Mouse (Mus musculus) adrenal gland, postnatal 14 days (tissue): ENCODE data around the gene Gm39566. TPM values are rescaled to one million over a fixed set of nuclear protein-coding genes. Genes with fewer than 3 reads are reported as not detected.

Source experiments
- DNase-seq: peaks from one replicate; pipeline ENCODE4 v3.0.0; 2021; ENCODE audit warnings: mixed read lengths
- total RNA-seq: library from RNA; stranded (reverse); gene quantifications from 2 replicates; pipeline ENCODE4 v1.2.3, GENCODE M21; 2021

Gene Gm39566
- total RNA-seq, 1 experiment from 2014 or later = not detected

DNA sequence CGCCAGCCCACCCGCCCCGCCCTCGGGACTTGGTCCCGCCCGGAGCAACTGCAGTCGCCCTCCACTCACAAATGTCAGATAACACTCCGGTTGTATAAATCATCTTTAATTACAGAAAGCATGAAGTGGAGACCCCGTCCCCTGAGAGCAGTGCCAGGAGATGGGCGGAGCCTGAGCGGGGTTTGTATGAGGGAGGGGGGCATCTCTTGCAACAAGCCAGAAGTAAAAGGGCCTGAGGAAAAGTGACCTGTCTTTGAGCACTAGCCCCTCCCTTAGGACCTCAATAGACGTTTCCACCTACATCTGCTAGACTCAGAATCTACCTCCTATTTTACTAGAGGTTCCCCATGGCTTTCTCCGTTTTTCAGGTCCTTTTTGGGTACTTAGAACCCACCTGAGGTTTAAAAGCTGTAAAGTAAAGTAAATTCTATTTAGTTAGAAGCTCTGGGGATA lies 19.1 kb downstream of the Gm39566 start:
- DNase-seq = no peak

DNA sequence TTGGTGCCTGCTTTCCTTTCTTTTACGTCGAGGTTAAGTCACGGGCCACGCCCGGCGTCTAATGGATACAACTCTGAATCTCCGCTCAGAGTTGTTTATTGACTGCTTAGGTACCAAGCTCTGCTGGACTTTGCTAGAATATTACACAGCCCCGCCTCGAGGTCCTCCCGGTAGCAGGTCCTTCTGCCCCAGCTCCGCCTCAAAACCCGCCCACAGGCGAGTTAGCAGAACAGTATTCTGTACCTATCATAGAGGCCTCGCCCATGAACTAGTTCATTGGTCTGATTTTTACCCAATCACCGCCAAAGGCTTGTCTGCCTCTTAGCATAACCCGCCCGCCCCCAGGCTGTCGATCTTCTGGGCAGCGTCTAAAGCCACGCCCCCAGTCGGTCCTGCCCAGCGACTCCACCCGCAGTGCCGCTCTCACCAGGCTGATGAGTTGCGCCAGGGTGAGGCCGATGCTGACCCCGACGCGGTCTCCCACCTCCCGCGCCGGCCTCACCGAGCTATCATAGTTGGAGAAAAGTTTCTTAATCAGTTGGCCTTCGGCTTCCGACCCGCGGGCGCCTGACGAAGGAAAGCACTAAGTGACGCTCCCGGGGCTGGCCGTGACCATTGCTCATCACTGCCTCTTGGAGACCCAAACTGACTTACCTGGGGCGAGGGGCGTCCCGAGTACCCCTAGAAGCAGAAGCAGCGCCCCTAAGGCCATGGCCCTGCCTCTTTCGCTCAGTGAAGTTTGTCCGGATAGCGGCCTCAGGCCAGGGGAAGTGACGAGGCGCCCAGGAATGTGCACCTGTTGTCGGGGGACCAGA lies 19.7 kb downstream of the Gm39566 start, which contains the start of gene Chrnb1:
Chrnb1 (minus strand) TSS at position 776 of the 815 bp plus-strand sequence.
- DNase-seq = peak; percentile 97

DNA sequence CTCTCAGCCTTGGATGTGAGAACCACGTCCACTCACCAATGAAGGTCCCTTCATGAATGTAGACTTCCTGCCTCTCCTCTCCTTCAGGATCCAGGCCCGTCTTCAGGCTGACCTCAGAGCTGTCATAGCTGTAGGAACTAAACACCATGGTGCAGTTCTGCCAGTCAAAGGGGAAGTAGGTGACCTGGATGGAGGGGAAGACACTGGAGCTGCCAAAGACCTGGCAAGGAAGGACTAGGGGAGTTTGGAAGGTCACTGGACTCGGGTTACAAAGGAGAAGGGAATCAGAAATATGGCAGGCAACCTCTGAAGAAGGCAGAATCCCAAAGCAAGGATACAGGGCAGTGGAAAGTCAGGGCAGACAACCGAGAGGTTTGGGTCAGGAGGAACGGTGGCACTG lies 21.7 kb downstream of the Gm39566 start:
- no peak for DNase-seq

DNA sequence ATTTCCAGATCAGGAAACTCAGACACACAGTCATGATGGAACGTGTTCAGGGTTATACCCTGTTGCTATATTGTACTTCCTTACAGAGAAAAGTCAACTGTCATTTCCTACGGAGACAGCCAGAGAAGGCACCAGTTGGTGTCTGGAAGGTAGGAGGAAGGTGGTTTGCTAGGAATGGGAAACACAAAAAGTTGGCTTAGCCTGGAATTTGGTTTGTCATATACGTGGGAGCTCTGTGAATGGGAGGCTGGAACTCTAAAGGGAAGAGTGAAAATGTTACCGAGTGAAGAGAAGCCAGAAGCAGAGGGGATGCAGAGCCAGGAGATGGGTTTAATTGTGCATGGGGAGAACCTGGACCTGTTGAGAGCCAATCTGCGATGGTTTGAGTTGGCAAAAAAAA lies 23.7 kb downstream of the Gm39566 start:
- DNase-seq = no peak

DNA sequence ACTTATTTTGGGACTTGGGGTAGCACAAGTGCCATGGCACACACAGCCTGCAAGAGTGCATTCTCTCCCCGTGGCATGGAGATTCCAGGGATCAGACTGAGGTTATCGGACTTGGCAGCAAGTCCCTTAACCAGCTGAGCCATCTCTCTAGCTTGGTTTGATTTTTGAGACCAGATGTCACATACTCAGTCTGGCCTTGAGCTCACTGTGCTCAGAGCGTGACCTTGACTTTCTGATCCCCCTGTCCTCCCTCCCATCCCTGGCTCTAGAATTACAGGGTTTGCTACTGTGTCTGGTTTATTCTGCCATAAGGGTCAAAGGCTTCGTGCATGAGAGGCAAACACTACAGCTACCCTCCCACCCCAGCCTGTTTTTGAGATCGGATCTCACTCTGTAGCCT lies 25.7 kb downstream of the Gm39566 start:
- peak; percentile 31 for DNase-seq

DNA sequence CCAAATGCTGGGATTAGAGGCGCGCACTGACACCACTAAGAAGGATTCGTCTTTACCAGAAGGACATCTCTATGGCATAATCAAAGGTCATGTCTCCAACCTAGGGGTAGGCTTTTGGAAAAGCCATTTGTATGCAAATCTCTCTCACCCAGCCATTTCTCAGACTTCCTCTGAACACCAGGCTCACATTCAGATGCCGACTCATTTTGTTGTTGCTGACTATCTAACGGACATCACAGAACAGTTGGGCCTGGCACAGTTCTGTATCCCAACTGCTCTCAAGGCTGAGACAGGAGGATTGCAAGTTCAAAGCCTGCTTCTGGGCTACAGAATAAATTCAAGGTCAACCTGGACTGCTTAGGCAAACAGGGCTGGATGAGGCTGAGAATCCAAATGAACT lies 27.8 kb downstream of the Gm39566 start:
- no peak for DNase-seq

DNA sequence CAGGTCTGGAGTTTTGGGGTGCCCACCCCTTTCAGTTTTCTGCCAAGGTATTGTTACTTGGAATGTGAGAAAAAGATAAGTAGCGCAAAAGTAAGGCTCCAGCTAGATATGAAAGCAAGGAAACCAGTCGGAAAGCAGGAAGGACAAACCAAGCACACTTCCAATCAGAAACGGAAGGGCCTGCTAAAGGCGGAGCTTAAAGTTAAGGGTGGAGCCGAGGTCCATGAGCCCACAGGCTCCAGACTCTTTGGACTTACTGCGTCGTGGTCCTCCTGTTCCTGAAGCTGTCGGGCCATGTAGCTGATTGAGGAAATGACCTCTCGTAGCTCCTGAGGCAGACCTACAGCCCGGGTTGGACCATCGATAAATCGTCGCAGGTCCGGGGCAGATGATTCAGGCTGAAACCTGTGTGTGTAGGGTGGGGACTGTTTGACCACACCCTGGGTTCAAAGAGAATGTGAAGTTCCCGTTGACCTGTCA lies 30.3 kb downstream of the Gm39566 start:
- DNase-seq = peak; percentile 51

DNA sequence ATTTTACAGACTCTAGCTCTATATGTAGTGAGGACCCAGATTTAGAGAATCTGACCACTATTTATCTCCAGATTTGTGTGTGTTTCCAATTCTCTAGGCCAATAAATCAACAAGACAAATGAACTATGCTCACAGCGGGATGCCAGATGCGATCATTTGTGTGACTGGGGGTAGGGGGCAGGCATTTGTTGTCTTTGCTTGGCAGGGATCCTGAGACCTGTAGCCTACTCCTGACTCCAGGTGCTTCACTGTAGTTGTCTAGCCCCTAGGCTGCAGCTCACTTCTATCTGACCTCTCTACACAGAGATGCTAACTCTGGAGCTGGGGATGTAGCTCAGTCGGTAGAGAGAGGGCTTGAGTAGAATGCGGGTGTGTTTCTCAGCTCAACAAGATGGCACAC lies 33.3 kb downstream of the Gm39566 start:
- no peak for DNase-seq

DNA sequence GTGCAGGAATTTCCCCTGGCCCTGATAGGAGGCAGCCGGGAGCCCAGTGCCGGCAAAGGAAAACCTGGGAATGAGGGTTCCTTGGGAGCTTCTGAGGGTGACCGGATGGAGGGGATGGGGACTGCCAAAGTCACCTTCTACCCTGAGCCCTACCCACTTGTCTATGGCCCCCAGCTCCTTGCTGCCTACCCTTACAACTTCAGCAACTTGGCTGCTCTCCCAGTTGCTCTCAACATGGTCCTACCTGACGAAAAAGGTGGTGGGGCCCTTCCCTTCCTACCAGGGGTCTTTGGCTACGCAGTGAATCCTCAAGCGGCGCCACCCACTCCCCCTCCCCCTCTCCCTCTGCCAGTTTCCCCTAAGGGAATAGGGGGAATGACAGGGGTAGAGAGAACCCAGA lies 36.1 kb downstream of the Gm39566 start:
- no peak for DNase-seq

DNA sequence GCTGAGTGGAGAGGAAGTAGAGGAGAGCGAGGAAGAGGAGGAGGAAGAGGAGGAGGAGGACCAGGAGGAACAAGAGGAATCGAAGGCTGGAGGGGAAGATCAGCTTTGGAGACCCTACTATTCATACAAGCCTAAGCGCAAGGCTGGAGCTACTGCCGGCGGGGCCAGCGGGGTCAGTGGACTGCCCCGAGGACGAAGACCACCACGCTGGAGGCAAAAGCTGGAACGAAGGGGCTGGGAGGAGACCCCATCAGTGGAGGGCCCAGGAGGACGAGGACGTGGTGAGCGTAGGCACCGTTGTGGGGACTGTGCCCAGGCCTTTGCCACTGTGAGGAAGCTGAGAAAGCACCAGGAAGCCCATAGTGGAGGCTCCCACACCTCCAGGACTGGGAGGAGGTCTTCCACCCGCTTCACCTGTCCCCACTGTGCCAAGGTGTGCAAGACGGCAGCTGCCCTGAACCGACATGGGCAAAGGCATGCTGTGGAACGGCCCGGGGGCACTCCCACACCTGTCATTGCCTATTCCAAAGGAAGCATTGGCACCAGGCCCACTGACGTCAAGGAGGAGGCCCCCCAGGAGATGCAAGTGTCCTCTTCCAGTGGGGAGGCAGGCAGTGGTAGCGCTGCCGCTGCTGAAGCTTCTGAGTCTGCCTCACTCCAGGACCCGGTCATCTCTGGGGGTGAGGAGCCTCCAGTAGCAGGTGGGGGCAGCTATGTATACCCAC lies 36.7 kb downstream of the Gm39566 start:
- DNase-seq = no peak

DNA sequence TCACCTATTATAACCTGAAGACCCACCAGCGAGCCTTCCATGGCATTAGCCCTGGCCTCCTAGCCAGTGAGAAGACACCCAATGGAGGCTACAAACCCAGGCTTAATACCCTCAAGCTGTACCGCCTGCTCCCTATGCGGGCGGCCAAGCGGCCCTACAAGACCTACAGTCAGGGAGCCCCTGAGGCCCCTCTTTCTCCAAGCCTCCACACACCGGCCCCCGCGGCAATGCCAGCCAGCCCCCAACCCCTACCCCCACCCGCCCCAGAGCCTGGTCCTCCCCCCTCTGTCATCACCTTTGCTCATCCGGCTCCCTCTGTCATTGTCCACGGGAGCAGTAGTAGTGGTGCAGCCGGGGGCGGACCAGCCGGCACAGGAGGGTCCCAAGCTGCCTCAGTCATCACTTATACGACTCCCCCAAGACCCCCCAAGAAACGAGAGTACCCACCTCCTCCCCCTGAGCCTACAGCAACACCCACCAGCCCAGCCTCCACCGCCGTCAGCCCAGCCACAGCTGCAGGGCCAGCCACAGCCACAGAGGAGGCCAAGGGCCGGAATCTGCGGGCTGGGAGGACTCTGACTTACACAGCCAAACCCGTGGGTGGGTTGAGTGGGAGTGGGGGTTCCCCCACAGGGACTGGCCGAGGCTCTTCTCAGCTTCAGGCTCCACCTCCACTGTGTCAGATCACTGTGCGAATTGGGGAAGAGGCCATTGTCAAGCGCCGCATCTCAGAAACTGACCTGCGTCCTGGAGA lies 37.4 kb downstream of the Gm39566 start:
- no peak for DNase-seq

DNA sequence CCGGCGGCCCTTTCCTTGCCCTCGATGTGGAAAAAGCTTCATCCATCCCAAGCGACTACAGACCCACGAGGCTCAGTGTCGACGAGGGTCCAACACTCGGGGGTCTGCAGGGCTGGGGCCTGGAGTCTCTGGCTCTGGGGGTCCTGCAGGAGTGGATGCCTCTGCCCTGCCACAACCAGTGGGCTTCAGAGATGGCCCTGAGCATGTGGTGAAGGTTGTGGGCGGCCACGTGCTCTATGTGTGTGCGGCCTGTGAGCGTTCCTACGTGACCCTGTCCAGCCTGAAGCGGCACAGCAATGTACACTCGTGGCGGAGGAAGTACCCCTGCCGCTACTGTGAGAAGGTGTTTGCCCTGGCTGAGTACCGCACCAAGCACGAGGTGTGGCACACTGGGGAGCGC lies 38.6 kb downstream of the Gm39566 start:
- no peak for DNase-seq

DNA sequence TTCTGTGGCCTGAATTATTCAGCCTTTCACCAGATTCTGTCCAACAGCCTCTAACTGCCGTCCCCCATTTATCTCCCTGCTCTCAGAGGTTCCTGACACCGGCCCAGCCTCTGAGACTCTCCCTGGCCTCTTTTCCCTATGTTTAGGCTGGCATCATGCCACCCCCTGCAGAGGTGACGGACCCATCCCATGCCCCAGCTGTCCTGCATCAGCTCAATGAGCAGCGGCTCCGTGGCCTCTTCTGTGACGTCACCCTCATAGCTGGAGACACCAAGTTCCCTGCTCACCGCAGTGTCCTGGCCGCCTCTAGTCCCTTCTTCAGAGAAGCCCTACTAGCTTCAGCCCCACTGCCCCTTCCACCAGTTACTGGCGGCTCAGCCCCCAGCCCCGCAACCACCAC lies 39.4 kb downstream of the Gm39566 start:
- no peak for DNase-seq

DNA sequence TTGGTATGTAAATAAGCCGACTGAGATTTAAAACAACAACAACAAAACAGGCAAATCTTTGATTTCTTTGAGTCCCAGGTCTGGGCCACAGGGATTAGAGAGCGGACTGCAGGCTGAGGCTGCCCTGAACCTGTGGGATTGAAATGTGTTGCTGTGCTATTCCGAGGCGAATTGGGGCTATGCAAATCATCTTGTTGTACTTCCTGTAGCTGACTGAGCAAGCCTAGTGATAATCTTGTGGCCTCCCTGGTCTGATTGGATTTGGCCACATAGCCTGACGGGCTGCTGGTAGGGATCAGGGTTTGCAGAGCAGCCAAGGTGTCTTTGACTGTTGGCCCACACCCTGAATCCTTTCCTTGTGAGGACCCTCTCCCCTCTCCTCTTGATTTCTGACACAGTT lies 40.1 kb downstream of the Gm39566 start:
- no peak for DNase-seq

DNA sequence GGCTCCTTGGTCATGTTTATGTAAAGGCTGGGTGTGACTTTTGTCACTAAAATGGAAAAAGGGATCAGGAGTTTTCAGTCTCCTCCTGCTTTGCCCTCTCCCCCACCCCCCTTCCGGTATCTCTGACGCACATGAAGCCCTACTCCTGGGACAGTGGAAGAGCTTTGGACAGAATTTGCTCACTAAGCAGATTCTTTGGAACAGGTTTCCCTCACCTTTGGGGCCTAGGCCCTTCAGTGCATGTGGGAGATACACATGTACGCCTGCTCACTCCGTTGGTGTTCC lies 47.5 kb downstream of the Gm39566 start:
- DNase-seq = no peak

DNA sequence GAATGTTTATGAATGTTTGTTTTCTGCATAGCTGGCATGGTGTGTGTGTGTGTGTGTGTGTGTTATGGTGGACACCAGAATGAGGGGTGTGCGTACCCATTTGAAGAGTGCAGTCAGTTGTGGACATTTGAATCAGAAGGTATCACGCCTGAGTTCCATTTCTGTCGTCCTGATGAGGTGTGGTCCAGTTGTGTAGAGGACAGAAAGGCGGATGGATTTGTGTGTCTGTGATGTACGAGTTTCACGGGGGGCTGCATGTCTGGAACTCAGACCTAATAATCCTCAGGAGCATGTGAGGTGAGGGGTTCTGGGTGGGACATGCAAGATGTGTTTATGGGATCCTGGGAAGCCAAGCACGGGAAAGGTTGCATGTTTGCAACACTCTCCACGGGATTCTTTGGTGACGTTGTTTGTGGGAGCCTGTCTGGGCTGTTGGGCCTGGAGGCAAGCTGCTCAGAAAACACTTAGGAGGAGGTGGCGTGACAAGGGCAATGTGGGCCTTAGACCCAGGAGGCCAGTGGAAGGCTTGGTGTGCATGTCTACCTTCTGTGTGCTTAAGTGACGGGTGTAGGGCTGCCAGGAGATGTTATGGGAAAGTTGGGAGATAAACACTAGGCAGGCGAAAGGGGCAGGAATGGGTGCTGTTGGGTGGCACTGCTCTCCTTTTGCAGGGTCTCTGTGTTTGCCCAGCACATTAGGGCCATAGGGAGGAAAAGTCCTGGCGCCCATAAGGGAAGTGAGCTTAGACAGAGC lies 48.0 kb downstream of the Gm39566 start:
- DNase-seq = no peak

DNA sequence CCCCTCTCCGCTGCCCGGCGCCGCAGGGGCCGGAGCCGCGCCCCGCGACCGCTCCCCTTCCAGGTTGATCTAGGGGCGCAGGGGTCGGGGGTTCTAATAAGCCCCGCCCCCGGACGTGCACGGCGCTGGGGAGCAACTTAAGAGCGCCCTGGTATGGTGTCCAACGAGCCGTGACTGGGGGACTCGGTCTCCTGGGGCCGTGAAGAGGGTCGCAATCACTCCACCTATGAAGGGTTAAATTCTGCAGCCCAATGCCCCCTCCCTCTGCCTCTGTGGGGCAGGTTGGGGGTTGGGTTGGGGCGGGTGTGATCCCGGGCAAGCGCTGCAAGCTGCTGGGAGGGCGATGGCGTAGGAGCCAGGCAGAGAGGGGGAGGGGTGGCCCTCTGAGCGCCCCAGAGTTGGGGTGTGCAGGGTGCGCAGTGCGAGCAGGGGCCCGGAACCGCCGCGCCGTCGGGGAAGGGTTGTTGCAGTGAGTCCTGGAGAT lies 48.9 kb downstream of the Gm39566 start:
- peak; percentile 88 for DNase-seq

DNA sequence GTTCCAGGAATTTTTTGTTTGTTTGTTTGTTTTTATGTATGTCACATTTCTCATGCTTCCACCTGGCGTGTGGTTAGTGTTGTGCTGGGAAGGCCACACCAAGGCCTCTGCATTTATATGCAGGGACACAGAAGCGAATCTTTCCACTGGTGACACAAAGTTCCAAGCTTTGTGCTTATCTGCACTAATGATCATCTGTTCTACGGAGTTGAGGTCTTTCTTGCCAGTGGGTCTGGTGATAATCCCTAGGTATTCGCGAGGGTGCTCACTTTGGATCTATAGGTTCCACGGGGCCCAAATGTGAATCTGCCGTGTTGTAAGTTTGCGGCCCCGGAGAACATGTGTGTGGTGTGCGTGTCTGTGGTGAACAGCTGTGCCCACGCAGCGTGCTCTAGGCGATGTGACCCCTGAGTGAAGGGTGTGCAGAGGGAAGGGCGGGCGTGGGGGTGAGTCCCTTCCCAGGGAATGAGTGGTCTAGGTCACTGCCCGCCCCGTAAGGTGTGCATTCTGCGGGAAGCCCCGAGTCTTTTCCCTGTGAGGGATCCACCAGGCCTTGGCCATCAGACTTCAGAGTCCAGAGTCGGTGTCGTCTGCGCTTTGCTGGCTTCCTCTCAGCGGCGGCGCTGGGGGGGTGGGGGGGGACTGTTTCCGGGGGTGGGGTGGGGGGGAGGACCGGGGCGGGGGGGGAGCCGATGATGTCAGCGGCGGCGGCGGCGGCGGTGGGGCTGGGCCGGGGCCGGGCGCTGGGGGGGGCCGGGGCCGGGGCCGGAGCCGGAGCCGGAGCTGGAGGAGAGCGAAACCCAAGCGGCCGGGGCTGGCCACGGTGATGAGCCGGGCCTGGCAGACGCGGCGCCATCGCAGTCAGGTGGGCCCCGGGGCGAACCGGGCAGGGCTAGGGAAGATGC lies 49.6 kb downstream of the Gm39566 start, which contains the start of gene Zbtb4:
Zbtb4 (plus strand) TSS at position 692 of the 905 bp plus-strand sequence.
- DNase-seq = peak; percentile 73

DNA sequence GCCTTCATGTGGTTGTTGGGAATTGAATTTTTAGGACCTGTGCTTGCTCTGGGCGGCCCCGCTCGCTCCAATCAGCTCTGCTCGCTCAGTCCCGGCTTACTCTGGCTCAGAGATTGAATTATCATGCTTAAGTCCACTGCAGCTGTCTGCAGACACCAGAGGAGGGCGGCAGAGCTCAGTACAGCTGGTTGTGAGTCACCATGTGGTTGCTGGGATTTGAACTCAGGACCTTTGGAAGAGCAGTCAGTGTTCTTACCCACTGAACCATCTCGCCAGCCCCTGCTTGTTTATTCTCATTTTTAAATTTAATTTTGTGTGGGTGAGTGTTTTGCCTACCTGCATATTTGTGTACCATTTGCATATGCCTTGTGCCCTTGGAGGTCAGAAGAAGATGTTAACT lies 51.5 kb downstream of the Gm39566 start:
- no peak for DNase-seq

DNA sequence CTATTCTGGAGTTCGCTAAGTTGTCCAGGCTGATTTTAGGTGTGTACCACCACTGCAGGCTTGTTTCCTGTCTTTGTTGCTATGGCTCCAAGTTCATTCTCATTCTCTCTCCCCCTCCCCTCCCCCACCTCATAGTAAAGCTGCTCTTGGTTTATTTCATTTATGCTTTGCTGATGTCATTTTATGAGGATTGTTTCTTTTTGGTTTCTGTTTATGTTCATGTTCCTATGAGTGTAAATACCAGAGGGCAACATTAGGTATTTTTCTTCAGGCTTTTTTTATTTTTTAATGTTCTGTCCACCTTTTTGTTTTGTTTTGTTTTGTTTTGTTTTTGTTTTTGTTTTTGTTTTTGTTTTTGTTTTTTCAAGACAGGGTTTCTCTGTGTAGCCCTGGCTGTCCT lies 53.2 kb downstream of the Gm39566 start, which contains the start of gene Slc35g3:
Slc35g3 (minus strand) TSS at position 101 of the 400 bp plus-strand sequence.
- no peak for DNase-seq
